ENCODE assay signal across 1 mouse cellular context in the genomic region with DNA sequence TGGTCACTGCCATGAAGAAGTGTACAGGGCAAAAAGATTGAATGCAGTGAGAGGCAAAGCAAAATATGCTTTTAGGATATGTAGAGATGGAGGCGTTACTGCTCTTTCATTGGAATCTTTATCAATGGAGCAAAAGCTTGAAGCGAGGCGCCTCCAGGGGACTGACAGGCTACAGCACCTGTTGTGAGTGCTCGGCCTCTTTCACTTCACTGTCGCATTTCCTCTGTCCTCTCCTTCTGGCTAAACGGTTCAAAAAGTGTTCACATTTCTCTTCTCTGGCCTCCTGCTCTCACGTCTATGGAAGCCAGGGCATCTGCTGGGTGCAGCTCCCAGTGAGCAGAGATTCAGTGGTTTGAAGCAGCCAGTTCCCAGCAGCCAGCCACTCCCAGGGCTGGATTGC.
TF ChIP-seq lines count a peak whose summit lies in the region.

No protein-coding gene starts in this region.

TF ChIP-seq in CH12.LX, 34 proteins besides CTCF, POLR2A, EP300 and RAD21:
- TF ChIP-seq E2F4 (IDR thresholded peaks at IDR 0.05; ENCODE audit: insufficient replicate concordance, low read depth, low read length) (no peak), MAZ (IDR thresholded peaks at IDR 0.05; ENCODE audit: low read depth, low read length) (no peak), ZC3H11A (IDR thresholded peaks at IDR 0.05; ENCODE audit: low read depth, low read length) (no peak), CHD1 (IDR thresholded peaks at IDR 0.05; ENCODE audit: low read depth, low read length) (no peak), HCFC1 (IDR thresholded peaks at IDR 0.05; ENCODE audit: low read depth, low read length) (no peak), USF2 (conservative IDR thresholded peaks at IDR 0.05; ENCODE audit: low read depth, low read length) (no peak), MEF2A (IDR thresholded peaks at IDR 0.05; ENCODE audit: borderline replicate concordance, low read depth, low read length) (no peak), JUND (conservative IDR thresholded peaks at IDR 0.05; ENCODE audit: low read depth, low read length) (no peak), SMC3 (IDR thresholded peaks at IDR 0.05; ENCODE audit: low read depth, low read length) (no peak; the same call in 1 of the 2 replicates), CHD2 (IDR thresholded peaks at IDR 0.05; ENCODE audit: low read length) (no peak), SIN3A (IDR thresholded peaks at IDR 0.05; ENCODE audit: low read length) (no peak), IRF4 (IDR thresholded peaks at IDR 0.05; ENCODE audit: low read depth, low read length) (0 out of 2 replicates have a peak, but pooled peaks have one; percentile 31), TCF12 (IDR thresholded peaks at IDR 0.05; ENCODE audit: low read depth, low read length) (0 out of 2 replicates have a peak, but pooled peaks have one; percentile 39)
